Mouse (Mus musculus) urinary bladder, adult 2 months (tissue): ENCODE data around the gene Gm17651. TPM values are rescaled to one million over a fixed set of nuclear protein-coding genes. Genes with fewer than 3 reads are reported as not detected.
A peak's percentile ranks its signal among the peaks of the same experiment; 100 is the strongest.

Source experiments
- DNase-seq: peaks from one replicate; pipeline ENCODE4 v3.0.0; 2022; ENCODE audit warnings: low spot score
- polyA plus RNA-seq: library from polyadenylated mRNA; depleted of rRNA; stranded (reverse); fragments of >200 nt; gene quantifications from 2 replicates; pipeline ENCODE4 v1.2.3, GENCODE M21; 2012

Gm17651 gene
- polyA plus RNA-seq, 1 experiment: not detected

DNA sequence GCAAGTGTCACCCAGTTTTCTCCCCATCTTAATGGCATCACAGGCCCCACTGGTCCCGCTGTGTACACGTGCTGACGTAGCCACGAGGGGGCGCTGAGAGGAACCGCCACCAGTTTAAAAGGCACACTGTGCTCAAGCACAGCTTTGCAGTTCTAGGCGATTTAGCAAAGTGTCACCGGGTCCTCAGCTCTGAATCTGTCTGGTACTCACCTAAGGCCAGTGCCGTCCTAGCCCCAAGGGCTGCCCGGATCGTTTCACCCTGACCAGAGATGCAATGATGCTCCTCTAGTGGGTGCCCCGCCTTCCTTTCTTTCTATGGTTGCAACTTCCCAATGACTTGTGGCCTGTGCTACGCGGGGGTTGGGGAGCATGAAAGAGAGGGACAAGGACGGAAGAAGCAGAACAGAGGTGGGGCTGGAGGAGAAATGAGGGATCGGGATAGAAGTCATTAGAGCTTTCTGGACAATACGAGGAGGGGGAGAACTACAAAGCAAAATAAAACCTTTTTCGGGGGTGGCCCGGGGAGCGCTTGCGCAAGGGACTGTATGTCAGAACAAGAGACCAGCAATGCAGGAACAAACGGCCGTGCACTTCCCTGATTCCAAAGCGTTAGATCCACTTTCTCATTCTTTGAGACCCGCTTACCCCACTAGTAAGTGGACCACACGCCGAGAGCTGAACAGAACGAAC lies 6.3 kb upstream of the Gm17651 start:
- peak; percentile 65 for DNase-seq

DNA sequence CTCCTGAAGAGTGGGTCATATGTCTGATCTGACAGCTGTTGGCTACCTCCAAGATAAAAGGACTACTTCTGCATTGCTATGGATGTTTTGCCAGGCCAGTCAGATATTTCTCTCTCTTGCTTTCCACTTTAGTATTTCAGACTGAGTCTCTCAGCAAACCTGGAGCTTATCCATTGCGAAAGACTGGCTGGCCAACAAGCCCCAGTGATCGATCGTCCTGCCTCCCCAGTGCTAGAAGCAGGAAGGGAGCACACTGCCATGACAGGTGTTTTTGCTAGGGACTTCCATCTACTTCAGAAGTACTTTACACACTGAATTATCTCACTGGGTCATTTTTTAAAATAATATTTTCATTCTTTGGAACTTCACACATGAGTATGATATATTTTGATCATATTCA lies 3.9 kb upstream of the Gm17651 start:
- DNase-seq: no peak

DNA sequence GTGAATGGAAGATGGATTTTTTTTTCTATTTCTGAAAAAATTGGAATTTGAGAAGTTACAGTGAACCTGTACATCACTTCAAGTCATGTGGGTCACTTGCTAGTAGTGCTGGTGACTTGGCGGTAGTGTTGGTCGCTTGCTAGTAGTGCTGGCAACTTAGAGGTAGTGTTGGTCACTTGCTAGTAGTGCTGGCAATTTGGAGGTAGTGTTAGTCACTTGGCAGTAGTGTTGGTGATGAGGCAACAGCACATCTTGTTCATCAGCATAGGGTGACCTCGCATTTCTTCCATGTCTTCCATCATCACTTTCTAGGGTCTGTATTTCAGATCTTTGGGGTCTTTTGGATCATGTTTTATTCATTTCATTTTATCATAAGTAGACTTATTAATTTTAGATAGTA lies 1.6 kb upstream of the Gm17651 start:
- DNase-seq: no peak

DNA sequence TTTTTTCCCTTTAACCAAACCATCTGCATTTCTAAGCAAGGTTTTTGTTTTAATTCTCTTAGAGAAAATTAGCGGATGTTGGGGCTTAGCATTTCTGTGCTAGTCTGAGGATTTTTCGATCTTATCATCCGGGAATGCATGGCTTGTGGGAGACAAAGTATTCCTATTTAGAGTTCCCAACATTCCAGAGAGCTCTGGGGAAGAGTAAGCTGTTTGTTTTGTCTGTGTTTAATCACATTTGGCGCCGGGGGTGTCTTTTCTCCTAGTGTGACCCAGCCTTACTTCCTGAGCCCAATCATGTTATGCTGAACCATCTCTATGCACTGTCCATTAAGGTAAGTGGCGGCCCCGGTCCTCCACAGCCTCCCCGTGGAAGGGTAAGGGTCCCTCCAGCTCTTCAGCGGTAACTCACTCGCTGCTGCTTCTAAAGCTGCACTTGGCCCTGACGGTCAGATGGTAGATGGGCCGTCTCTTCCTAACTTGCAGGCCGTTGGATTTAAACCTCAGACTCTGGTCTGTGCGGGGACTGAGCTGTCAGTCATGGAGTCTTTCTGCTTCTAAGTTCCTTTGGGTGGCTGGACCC lies 7.3 kb downstream of the Gm17651 start:
- DNase-seq: no peak

DNA sequence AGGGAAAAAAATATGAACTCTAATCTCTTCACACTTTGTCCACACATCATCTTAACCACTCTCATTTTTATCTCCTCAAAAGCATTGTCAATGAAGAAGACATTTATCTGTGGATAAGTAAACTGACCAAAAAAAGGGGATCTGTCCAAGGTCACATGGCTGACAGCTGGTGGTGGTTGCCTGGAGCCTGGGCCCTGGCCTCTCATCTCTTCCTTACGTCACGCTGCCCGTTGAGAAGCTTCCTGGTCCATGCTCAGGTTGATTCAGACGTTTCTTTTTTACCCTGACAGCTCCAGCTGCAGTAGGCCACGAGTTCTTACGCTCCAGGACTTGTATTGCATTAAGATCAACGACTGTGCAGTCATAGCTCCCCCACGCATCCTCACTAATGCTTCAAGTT lies 8.3 kb downstream of the Gm17651 start:
- DNase-seq: no peak

DNA sequence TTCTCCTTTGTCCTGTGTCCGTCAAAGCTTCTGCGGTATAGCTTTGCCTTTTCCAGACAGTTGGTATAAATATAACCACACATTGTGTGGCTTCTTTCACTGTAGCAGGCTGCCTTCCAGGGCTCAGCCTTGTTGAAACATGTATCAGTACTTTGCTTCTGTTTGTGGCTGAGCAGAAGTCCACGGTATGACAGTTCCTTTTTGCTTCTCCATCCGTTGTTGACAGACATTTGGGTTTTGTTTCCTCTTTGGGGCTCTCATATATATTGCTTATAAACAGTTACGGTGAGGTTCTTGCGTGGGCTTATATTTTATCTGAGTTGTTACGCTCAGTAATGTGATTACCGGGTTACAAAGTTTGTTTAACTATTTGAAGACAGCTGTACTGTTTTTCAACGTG lies 9.0 kb downstream of the Gm17651 start:
- DNase-seq: no peak

DNA sequence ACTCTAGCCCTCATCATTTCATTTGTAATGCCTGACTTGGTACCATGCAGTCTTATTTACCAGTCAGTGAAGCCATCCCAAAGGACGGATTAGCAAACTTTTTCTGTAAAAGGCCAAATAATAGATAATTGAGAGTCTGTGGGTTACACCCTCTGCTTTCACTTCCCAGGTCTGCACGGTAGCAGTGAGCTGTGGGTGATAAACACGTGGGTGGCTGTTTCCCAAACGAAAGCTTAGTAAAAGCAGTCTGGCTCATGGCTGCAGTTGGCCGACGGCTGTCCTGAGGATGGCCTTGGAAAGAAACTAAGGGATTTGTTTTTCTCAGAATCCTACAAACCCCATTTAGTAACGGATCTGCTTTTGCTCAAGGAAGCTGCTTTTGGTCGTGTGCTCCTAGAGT lies 13.3 kb downstream of the Gm17651 start:
- no peak for DNase-seq

DNA sequence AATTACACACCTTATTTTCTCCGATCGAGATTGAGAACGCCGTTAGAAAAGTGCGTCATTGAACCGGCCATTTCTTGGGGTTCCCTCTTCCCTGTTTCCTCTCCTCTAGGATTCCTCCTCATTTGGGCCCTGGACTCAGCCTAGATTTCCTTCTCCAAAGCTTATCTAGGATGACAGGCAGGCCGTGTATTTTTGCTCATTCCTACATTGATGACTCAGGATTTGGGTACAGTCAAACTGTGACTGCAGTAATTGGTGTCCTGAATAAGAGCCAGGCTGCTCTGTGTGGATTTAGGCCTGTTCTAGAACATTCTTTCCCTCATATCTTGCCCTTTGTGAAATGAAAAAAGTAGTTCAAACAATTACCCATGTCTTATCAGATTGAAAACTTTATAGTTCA lies 14.7 kb downstream of the Gm17651 start:
- no peak for DNase-seq

DNA sequence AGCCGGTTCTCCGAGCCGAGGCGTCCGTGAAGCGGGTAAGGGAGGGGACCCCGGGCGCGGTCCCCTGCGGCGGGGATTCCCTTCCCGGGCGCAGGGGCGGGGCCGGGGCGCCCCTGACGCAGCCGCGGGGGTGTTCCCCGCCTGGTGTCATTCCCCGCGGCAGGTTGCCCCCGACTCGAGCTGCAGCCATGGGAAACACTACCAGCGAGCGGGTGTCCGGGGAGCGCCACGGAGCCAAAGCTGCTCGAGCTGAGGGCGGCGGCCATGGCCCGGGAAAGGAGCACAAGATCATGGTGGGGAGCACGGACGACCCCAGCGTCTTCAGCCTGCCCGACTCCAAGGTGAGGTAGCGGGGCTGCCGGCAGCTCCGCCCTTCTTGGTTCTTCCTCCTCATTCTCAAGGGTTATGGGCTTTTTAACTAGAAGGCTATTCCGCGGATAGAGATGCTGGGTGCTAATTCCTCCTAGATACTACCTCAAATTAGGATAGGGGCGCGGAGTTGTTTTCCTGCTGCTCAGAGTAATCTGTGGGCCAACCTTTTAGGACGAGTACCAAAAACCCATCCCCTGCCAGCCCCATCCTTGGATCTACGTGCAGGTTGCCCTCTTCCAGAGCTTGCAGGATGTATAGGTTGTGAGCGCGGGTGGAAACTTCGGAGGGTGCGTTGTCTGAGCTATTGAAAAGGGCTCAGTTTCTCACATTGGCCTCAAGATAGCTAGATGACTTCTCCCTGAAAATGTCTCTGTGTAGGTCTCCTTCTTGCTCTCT lies 15.9 kb downstream of the Gm17651 start:
- no peak for DNase-seq

DNA sequence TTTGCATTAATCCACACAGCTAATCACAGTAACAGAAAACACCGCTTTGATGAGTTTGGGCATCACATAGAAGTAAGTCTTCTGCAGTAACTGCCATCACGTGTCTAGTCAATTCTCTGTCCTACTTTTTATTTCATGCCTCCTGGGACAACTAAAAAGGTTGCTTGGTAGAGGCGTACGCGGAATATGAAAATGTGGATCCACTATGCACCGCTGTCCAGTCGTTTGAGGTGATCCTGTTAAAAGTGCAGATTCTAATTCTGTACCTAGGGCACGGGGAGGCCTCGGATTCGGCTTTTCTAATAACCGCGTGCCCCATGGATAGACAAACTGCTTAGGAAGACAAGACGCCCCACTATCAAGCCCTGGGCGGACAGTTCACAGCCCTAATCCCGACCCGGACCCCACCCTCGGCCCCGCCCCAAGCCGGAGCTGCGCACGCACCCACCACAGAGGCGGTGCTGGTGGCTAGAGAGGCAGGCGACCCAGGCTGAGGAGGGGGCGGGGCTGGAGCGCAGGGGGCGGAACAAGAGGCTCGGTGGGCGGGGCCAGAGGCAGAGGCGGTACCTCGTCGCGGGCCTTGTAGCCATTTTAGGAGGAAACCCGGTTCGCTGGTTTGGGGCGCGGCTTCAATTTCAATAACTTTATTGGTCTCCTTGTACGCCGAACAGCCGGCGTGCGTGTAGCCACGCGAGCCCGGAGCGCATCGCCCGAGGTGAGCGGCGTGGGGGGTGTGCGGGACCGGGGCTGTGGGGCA lies 16.7 kb downstream of the Gm17651 start, which contains the start of gene Prkab2:
Gene Prkab2, plus strand, starts transcription at position 539 of the 757 bp plus-strand sequence.
- DNase-seq: peak; percentile 98

DNA sequence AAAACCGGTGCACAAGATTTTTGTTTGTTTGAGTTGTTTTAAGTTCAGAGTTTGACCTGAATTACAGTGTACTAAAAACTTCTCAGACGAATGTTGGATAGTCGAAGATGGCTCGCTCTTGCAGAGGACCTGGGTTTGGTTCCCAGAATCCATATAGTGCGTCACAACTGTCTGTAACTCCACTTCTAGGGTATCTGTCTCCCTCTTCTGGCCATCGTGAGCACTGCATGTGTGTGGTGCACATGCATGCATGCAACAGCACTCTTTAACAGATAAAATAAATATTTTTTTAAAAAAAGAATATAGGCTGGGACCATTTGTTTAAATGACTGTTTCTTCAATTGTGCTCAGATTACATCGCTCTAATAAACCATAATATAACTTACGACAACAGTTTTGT lies 19.6 kb downstream of the Gm17651 start:
- no peak for DNase-seq

DNA sequence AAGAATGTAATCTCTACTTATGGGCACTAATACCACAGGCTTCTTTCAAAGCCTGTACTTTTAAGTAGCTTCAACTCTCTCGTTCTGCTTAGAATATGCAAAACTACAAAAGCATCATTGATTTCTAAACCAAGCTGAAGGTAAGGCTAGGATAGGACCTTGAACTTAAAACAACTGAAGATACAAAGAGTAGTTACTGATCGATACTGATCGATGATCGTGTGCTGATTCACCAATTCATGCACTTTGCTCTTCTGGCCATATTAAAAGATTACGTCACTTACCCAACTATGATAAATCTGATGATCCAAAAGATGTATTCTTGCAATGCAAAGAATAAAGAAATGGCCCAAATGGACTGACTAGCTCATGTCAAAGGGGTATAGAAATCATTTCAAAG lies 20.7 kb downstream of the Gm17651 start:
- DNase-seq: no peak

DNA sequence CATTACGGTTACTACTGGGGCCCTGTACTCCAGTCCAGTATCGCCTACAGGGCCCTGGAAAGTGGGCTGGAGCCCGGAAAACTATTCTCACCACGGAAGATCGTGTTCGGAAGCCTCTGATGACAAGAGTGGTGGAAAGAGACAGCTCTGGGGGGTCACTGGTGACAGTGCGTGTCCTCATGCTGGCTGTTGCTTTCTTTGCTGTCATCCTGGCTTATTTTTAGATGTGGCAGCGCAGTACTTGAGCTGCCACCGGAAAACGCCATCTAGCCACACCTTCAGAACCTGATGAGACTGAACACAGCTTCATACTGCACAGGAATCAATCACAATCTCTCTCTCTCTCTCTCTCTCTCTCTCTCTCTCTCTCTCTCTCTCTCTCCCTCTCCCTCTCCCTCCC lies 22.9 kb downstream of the Gm17651 start:
- no peak for DNase-seq

DNA sequence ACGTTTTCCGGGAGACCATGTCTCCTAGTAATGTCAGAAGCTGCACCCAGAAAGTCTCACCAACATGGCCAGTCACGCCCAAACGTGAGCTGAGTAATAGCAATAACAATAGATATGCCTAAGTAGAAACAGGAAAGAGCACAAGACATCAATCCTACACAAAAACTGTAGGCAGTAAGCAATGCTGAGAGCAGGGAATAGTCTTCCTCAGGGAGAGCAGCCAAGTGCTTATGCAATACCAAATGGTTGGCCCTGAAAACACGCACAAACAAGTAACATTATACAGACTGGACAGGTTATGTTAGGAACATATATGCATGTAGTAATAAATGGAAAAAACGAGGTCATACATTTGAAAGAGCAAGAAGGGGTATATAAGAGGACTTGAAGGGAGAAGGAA lies 25.0 kb downstream of the Gm17651 start:
- no peak for DNase-seq

DNA sequence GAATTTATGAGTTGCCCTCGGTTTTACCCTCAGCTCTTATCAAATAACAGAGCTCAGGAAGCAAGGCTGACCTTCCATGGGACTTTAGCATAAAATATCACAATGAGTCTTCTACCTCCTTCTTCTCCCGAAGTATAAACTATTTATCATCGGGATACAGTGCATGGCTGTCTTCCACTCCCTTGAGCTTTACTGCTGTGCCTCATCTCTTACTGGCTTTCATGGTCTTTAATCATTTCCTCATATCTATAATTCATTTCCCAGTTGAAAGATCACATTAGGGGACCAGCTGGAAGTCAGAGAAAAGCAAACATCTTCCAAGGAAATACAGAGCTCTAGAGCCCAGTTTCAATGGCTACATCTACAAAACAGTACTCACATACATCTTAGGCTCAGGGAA lies 25.5 kb downstream of the Gm17651 start:
- no peak for DNase-seq

DNA sequence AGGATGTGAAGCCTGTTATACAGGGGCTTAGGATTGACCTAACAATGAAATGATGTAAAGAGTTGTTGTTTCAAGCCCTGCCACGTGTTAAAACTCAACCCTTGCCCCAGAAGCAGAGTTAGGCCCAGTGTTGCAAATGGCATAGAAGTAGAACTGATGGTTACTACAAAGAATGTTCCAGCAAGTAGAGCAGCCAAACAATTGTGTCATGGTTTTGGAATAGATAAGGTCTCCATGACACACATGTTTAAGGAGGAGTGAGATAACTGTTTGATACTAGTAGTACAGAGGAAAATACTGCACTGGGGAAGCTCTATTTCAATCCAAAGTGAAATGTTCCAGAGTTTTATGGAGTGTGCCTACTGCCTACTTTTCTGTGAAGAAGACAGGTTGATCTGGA lies 26.0 kb downstream of the Gm17651 start:
- DNase-seq: no peak

DNA sequence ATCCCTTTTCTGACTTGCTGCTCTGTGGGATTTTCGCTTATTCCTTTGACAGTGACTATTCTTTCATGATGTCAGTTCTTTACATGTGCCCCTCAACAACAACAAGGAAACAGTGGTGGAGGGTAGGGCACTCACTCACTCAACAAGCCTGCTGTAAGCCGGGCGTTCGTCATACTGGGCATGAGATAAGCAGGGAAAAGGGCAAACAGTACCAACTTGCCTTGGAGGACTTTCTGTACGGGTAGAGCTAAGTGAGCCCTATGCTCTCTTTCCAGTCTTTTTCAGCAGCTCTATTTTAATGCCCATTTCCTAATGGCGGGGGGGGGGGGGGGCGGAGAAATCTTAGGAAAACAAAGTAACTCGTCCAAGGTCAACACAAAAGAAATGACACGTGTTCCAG lies 32.5 kb downstream of the Gm17651 start:
- DNase-seq: no peak

DNA sequence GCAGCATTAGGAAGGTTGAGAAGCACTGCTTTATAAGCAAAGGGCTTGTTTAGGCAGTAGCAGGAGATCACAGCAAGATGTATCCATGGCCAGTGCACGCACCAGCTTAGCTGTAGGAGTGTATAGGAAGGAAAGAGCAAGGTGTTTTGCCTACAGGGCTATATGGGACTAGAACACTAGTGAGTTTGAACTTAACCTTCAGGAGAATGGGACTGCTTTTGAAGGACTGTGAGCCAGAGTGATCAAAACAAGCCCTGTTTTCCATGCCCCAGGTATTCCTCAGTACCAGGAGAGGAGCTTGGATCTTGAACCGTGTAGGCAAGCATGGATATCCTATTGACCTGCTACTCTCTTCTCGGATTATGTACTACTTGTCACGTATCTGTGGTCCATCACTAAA lies 33.1 kb downstream of the Gm17651 start:
- DNase-seq: no peak

DNA sequence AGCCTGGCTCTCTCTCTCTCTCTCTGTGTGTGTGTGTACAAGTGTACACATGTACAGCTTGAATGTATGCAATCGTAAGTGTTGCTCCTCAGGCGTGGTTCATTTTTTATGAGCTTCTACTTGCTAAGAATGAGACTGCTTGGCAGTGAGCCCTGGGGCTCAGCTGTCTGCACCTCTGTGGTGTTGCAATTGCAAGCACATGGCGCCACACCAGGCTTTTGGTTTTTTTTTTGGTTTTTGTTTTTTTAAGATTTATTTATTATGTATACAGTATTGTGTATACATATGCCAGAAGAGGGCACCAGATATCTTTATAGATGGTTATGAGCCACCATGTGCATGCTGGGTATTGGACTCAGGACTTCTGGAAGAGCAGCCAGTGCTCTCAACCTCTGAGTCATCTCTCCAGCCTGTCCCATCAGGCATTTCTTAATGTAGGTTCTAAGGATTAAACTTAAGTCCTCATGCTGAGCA lies 40.2 kb downstream of the Gm17651 start:
- DNase-seq: no peak

DNA sequence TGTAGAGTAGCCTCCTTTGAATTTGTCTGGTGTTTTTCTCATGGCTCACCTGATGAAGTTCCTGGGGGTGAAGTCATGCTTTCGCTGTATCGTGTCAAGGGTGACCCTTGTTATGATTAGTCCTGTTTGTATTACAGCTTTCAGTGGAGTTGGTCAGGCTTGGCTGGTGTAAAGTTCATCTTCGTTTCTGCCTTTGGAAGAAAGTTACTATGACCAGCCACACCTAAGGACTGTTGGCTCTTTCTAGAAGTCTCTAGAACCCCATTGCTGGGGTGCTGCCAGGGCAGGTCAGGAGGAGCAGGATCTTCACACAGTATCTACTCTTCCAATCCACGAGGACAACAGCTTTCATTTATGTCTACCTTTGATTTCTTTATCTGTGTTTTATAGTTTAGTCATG lies 41.0 kb downstream of the Gm17651 start:
- no peak for DNase-seq

DNA sequence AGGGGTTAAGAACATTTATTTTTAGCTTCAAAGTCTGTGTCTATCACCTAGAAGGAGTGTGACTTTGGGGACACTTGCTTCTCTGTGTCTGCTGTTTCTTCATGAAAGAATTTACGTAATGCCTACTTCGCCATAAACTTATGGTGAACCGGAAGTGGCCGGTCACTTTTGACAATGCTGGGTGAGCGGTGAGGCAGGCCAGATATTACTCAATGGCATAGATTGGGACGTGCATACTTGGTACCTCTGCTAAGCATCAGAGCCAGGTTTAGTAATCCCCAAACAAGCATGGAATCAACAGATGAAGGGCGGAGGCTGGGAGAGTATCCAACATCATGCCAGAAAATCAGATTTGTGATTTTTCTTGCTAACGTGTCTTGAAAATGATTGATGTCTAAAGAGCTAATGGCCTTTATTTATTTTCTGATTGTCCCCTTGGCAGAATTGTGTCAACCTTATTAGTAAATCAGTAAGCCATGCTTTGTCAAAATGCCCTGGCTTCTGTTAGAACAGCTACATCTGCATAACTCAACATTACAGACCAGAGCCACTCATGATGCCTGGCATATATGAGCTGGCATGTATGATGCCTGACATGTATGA lies 43.1 kb downstream of the Gm17651 start:
- DNase-seq: no peak

DNA sequence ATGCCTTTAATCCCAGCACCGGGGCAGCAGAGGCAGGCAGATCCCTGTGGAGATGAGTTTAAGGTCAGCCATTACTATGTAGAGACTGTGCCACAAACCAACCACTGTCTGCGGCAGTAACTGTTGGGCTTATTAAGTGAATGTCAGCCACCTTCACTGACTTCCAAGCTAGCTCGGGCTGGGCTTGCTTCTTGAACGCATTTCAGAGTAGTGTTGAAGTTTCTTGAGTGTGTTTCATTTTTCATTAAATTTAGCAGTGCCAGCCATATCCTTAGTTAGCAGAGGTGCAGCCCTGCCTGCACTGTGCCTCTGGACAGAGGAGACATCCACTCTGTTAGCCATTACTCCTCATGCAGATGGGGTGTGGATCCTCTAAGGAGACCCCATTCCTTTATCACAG lies 43.7 kb downstream of the Gm17651 start:
- DNase-seq: no peak
